Mouse (Mus musculus) heart, postnatal 4 days (tissue): ENCODE measurements at regions not wholly inside any gene's neighbourhood (a gene's known extent, or its start where the extent isn't known, plus 50 kb on each side); places are given as distances from the start of the nearest gene placed in this dataset.
A peak's percentile ranks its signal among the peaks of the same experiment; 100 is the strongest.

ENCODE experiments used
- DNase-seq: peaks from one replicate; pipeline ENCODE4 v3.0.0; 2021

- no peak for DNase-seq
These were observed 144.6 kb upstream of the Vstm2b start for GRCm38 (mm10) chr7:40753490-40753889.

- peak; percentile 16 for DNase-seq
These were observed 135.6 kb upstream of the Vstm2b start for GRCm38 (mm10) chr7:40762520-40762919.

GRCm38 (mm10) chr7:40766142-40766541, 132.0 kb upstream of the Vstm2b start:
- DNase-seq = no peak

GRCm38 (mm10) chr7:40776220-40776619, 121.9 kb upstream of the Vstm2b start:
- DNase-seq = no peak

GRCm38 (mm10) chr7:40784906-40785305, 113.2 kb upstream of the Vstm2b start:
- DNase-seq = no peak

- DNase-seq = no peak
These were observed 111.4 kb upstream of the Vstm2b start for GRCm38 (mm10) chr7:40786758-40787157.

GRCm38 (mm10) chr7:40788486-40788885, 109.6 kb upstream of the Vstm2b start:
- no peak for DNase-seq

- no peak for DNase-seq
These were observed 103.5 kb upstream of the Vstm2b start for GRCm38 (mm10) chr7:40794458-40795207.

GRCm38 (mm10) chr7:40799794-40800193, 98.3 kb upstream of the Vstm2b start:
- no peak for DNase-seq

GRCm38 (mm10) chr7:40801291-40801690, 96.8 kb upstream of the Vstm2b start:
- no peak for DNase-seq

- no peak for DNase-seq
These were observed 92.9 kb upstream of the Vstm2b start for GRCm38 (mm10) chr7:40805211-40805610.

- no peak for DNase-seq
These were observed 92.3 kb upstream of the Vstm2b start for GRCm38 (mm10) chr7:40805866-40806265.

GRCm38 (mm10) chr7:40812952-40813351, 85.2 kb upstream of the Vstm2b start:
- no peak for DNase-seq

- DNase-seq = no peak
These were observed 72.9 kb upstream of the Vstm2b start for GRCm38 (mm10) chr7:40825141-40825742.

- no peak for DNase-seq
These were observed 68.6 kb upstream of the Vstm2b start for GRCm38 (mm10) chr7:40829526-40829925.

GRCm38 (mm10) chr7:40831583-40831982, 66.5 kb upstream of the Vstm2b start:
- DNase-seq = no peak

- DNase-seq = no peak
These were observed 55.7 kb upstream of the Vstm2b start for GRCm38 (mm10) chr7:40842344-40842992.

- DNase-seq = no peak
These were observed 51.6 kb upstream of the Vstm2b start for GRCm38 (mm10) chr7:40846512-40846911.
